Mouse (Mus musculus): ENCODE data around the gene Pou3f1. TPM values are rescaled to one million over a fixed set of nuclear protein-coding genes. Genes with fewer than 3 reads are reported as not detected.
A peak's percentile ranks its signal among the peaks of the same experiment; 100 is the strongest.

Gene Pou3f1
- total RNA-seq, 2 experiments from 2014 or later, result not detected

DNA sequence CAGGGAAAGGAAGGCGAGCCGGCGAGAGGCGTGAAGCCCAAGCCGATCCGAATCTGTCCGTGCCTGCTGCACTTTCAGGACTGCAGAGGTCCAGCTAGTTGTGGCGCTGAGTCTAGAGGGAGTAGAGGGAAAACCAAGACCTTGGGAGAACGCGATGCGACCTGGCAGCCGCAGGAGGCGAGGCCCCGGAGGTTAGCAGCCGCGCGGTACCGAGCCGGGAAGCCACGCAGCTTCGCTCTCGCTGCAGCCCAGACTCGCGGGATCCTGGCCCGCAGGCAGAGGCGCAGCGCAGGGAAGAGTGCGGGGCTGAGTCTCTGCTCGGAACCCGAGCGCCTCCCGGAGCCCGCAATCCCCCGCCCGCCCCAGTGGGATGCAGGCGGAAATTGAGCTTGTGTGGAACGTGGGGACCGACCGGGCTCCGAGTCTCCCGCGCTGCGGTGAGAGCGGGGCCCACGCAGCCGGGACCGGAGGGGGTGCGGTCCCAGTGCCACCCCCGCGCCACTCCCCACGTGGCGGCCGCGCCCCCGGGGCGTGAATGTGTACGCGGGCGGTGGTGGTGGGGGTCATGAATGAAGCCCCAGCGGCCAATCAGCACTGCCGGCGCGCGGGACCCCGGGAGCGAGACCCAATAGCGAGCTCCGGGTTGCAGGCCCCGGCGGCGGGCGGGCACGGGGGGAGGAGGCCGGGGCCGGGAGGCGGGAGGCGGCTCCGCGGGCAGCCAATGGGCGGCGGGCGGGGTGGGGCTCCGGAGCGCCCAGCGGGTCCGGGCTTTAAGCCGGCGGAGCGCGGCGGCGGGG is 445 bp downstream of the Pou3f1 start:
- ATAC-seq (replicated peaks; ENCODE audit: poor library complexity), result peak; percentile 65

DNA sequence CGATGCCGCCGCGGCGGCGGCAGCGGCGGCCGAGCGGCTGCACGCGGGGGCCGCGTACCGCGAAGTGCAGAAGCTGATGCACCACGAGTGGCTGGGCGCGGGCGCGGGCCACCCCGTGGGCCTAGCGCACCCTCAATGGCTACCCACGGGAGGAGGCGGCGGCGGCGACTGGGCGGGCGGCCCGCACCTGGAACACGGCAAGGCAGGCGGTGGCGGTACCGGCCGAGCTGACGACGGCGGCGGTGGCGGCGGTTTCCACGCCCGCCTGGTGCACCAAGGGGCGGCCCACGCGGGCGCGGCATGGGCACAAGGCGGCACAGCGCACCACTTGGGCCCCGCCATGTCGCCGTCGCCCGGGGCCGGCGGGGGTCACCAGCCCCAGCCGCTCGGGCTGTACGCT is 1.2 kb downstream of the Pou3f1 start:
- no peak for ATAC-seq (replicated peaks; ENCODE audit: poor library complexity)

DNA sequence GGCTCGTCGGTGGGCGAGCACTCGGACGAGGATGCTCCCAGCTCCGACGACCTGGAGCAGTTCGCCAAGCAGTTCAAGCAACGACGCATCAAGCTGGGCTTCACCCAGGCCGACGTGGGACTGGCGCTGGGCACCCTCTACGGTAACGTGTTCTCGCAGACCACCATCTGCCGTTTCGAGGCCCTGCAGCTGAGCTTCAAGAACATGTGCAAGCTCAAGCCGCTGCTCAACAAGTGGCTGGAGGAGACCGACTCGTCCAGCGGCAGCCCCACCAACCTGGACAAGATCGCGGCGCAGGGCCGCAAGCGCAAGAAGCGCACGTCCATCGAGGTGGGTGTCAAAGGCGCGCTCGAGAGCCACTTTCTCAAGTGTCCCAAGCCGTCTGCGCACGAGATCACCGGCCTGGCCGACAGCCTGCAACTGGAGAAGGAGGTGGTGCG is 1.8 kb downstream of the Pou3f1 start:
- no peak for ATAC-seq (replicated peaks; ENCODE audit: poor library complexity)

DNA sequence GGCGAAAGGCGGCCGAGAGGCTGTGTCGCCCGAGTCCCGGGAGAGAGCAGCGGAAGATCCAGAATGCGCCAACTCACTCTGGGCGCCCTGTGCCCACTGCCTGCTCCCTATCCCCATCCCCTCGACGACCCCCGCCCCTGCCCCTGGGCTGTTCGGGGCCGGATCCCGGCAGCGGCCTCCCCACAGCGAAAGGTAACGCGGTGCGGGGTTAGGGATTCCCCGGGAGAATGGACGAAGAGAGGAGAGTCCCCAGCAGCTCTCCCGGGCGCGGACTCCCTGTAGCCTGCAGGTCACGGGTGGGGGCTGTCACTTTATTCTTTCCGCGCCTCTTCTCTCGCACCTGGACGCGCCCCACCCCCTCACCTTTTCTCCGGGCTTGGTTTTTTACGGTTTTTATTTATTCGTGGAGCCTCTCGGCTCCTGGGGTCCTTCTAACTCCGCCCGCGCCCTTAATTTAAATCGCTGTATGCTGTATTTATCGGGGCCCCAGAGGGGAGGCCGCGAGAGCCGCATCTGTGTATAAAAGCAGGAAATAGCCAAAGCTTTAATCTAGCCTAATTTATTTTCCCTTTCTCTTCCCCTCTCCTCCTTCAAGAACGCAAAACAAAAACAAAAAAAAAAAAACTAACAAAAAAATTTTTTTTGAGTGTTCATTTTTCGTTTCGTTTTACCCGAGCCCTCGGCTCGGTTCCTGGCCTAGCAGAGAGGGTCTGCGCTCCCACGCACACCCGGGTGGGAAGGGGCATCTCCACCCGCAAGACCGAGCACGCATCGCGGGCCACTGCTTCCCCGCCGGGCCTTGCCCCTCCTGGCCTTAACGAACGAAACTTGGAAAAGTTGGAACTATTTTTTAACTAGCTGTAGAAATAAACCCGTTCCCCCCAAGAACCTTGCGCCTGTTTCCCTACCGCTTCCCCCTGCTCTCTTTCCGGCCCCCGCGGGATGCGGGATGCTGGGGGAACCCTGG is 2.9 kb downstream of the Pou3f1 start:
- ATAC-seq (replicated peaks; ENCODE audit: poor library complexity), result no peak

DNA sequence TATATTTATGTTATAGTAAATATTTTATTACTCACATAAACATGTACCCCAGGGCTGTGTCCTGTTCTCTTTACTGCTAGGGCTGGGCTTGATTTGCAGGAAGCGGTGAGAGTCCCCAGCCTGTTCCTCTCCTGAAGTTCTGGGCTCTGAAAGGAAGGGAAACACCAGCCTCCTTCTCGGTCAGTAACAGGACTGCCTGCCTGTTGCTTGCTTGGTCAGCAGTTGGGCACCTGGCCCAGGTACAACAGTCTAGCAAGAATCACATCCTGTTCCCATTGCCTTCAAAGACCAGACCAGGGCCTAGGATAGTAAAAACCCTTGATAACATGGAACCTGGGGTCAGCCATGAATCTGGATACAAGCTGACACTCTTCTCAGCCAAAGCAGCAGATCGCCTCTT is 4.0 kb downstream of the Pou3f1 start:
- ATAC-seq (replicated peaks; ENCODE audit: poor library complexity), result no peak

DNA sequence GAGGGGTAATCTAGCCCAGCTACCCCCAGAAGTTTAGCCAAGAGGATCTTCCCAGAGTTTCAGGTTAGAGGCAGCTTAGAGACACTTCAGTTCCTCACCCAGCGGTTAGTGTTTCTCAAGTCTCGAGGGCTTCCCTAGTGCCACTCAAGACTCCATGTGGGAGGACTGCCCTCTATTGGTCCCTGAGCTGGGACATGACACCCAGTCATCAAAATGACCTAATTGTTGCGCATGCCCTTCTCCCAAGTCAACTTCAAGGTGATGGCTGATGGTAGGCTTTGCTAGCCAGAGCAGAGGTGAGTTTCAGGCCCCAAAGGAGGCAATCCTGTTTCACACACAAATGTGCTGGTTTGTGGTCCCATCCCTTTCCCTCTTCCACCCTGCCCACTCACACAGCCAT is 6.4 kb downstream of the Pou3f1 start:
- ATAC-seq (replicated peaks; ENCODE audit: poor library complexity), result peak; percentile 69

DNA sequence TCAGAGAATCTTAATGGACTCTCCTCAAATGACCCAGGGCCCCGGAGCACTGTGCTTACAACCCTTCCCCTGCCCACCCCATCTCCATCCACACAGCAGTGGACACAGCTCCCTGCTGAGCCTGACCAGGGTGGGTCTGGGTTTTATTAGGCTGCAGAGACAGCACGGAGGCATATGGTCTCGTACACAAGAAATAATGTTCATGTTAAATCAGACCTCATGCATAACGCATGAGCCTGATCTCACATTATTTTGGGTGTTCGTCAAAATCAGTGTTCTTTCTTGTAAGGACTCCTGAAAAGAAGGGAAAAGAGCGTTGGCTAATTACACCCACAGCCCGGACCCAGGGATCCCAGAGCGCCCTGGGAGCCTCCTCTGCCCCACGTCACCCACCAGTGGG is 7.6 kb downstream of the Pou3f1 start:
- no peak for ATAC-seq (replicated peaks; ENCODE audit: poor library complexity)

DNA sequence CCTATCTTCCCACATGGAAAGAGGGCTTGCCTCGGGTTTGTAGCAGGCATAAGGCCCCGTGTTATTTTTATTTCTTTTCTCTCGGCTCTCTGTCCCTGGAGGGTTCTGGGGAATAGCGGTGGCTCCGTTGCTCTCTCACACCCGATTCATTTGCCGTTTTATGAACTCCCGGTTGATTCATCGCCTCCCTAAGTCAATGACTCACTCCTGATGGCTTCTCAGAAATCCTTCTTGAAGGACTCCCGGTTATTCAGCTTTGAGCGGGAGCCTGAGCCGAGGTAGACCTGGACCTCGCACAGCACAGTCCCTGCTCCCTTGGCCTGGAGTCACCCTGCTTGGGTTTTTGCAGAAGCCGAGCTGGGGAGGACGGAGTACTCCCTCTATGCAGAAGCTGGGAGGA is 8.0 kb downstream of the Pou3f1 start:
- no peak for ATAC-seq (replicated peaks; ENCODE audit: poor library complexity)

DNA sequence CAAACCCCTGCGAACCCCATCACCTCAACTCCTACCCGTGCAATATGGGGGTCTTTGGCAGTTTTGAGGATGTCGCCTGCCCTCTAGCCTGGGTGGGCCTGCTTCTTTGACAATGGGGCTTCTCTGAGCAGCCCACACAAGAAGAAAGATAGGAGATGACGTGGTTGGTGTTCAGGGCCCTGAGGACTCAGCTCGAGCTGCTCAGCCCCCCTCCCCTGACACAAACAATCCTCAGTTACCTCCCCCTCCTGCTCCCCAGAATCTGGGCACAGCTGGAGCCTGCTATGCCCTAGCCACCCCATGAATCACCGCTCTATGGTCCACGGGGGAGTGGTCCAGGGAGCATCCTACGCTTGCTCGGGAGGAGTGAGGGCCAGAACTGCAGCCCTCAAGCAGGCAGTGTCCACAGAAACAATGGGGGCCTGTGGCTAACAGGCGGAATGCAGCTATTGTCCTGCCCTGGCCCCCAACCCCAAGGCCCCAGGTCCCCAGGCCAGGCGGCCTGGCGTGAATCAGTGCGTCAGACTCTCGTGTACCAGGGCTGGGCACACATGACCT is 10.9 kb downstream of the Pou3f1 start:
- ATAC-seq (replicated peaks; ENCODE audit: poor library complexity), result no peak

DNA sequence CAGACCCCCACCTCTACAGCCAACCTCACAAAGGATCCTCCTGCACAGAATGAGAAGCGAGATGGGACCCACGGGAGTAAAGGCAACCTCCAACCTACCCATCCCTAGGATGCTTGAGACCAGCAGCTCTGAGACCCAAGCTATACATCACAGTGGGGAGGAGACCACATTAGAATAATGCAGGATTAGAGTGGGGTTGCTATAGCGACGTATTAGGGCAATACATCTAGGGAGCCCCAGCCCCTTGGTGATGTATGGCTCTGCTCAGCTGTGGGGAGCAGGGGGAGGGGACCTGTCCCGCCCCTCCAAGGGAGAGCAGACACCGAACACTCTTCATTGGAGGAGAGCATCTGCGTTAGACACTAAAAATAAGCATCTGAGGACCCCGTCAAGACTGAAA is 11.5 kb downstream of the Pou3f1 start:
- ATAC-seq (replicated peaks; ENCODE audit: poor library complexity), result no peak

DNA sequence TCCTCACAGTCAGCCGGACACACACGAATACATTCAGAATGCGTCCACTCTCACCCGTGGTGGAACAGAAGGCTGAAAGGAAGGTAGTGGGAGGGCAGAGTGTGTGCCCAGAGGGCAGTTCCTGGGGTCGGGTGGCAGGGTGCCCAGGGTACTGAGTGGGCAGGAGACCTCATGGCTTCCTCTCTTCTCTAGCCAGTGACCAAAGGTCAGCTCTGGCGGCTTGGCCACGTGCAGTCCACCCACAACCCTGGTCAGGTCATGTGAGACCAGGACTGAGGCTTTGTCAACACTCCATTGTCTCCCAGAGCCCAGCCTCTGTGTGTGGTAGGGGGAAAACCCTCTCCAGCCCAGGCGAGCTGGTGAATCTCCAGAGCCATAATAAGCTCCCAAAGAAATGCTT is 13.6 kb downstream of the Pou3f1 start:
- no peak for ATAC-seq (replicated peaks; ENCODE audit: poor library complexity)

DNA sequence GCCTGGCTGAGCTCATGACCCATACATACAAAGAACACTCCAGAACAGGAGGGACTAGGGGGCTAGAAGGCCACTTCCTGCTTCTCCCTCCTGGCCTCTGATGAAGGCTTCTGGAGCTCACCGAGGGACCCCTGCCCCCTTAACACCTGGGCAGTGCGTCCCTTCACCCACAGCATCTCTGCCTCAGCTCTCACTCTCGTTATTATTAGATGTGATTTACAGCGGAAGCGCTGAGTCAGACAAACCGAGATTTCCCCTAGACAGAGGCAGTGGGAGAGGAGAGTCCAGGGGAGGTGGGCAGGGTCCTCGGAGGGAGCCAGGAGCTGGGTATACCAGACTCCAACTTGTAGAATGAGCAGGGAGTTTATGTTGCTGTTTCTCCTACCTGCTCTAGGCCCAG is 15.0 kb downstream of the Pou3f1 start:
- ATAC-seq (replicated peaks; ENCODE audit: poor library complexity), result no peak

DNA sequence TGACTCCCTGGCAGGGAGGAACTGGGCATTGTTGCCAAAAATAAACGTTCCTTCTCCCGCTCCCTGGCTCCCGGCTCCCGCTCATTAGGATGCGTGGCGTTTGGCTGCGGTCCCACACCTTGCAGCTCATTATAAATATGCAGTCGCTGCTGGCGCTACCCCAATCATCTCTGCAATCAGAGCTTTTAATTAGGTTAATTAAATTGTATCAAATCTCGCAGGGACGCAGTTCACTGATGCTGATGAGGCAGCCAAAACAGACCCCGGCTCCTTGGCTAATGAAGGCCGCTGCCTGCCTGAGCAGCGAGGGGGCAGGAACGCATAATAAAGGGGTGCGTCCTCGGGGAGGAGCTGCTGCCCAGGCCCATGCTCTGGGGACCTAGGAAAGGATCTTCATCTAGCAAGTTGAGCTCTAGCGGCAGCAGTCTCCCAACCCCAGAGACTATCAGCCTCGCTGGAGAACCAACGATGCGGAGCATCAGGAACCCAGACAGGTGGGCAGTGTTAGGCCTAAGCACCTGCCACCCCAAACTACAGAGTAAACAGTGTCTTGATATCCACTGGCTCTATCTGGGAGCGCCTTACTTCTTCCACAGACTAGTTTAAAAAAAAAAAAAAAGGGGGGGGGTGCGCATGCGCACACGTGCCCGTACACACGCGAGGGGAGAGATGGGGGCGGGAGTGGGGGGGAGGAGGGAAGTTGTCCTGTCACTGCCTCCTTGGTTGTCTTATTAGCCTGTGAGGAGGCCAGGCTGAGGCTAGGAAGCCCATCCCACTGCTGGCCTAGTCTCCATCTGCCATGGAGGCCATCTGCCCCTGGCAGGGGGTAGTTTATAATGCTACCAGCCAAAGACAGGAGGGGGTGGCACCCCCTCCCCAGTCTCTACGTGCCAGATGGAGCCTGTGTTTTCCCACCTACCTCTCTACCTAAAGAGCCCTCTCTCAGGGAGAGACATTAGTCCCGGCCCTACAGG is 16.0 kb downstream of the Pou3f1 start:
- ATAC-seq (replicated peaks; ENCODE audit: poor library complexity), result no peak

DNA sequence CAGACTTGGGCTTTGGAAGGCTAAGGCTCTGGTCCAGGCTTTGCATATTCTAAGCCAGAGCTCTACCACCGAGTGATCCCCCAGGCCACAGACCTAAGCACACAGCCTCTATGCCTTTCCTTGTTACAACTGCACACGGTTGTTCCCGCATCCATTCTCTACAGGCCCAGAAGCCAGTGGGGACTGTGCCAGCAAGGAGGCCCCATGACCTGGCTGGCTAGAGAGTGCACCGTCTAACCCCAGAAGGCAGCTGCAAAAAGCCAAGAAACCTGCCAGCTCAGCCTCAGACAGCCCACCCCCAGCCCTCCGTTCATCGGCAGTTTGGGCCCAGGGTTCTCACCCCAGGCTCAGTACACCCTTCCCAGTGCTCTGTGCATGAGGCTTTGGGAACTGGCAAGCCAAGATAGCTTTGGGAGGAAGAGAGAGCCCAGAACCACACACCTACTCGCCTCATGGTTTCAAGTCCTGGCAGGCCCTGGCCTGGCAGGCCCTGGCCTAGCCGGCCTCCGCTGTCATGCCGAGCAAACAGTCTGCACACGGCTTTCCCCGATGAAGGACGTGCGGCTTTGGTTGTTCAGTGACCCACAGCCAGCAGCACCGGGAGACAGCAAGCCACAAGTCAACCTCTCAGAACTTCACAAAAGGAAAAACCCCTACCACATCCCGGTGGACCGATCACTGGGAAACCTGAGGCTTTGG is 17.9 kb downstream of the Pou3f1 start:
- ATAC-seq (replicated peaks; ENCODE audit: poor library complexity), result no peak

DNA sequence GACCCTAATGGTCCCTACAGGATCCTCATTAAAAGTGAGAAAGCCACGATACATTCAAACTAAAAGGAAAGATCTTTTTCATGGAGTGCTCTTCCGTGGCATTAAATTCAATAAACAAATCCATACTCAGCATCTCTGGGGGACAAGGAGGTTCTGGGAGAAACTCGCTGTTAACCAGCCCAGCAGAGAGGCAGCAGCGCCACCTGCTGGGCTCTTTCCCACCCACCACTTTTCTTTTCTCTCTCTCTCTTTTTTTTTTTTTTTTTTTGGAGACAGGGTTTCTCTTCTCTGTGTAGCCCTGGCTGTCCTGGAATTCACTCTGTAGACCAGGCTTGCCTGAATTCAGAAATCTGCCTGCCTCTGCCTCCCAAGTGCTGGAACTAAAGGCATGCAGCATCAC is 18.4 kb downstream of the Pou3f1 start:
- ATAC-seq (replicated peaks; ENCODE audit: poor library complexity), result peak; percentile 79

DNA sequence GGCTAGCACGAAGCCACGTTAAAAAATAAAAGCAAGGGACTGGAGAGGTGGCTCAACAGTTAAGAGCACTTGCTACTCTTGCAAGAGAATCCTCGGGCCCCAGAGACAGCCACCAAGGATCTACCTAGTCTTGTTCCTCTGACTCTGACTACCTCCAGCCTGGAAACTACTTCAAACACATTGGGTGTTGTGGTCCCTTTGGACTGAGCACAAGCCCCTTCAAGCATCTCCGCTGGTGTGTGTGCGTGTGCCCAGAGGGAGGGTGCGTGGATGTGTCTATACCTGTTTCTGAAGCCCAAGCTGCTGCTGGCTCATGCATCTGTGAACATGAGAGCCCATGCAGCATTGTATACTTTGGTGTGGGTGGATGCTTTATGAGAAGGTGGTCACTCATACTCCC is 19.4 kb downstream of the Pou3f1 start:
- ATAC-seq (replicated peaks; ENCODE audit: poor library complexity), result no peak

DNA sequence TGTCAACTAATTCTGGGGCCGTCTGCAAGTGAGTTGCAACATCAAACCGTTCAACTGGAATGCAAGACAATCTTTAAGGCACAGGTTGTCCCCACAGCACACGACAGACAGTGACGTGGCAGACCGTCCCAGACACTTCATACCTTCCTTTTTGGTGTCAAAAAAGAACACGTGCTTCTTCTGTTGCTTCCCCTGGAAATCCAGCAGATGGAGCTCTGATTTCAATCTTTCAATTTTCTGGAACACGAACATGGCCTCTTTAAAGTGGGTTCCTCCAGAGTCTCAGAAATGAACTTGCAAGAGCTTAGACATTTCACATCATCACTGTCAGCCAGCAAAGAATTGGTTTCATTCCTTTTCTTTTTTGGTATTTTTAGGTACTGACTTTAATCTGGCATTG is 25.7 kb downstream of the Pou3f1 start:
- ATAC-seq (replicated peaks; ENCODE audit: poor library complexity), result peak; percentile 60

DNA sequence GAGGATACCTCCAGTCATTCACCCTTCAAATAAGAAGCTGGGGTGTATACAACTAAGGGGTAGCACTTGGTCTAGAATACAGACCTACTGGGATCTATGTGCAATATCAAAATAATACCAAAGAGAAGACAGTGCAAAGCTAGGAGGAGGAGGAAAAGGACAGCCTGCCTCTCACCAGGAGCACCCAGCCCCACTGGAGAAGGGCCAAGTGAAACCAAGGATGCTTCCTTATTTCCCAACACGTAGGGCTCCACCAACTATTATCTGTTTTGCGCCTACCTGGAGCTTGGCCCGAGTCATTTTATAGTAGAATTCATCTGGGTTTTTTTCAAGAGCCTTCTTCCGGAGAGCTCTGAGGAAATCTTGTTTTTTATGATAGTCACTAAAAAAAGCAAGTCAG is 26.9 kb downstream of the Pou3f1 start:
- no peak for ATAC-seq (replicated peaks; ENCODE audit: poor library complexity)

DNA sequence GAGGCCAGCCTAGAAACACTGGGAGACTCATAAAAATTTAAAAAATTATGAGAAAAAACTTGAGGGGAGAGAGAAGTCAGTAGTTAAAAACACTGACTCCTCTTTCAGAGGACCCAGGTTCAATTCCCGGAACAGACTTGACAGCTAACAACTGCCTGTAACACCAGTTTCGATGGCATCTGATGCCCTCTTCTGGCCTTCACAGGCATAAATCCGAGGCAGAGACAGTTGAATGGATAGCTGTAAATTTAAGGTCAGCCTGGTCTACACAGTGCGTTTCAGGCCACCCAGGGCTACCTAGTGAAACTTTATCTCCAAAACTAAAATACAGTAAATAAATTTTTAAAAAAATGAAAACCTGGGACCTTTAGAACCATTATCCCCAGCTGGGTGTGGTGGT is 28.4 kb downstream of the Pou3f1 start:
- peak; percentile 57; the same call in 1 of the 2 replicates for ATAC-seq (replicated peaks; ENCODE audit: poor library complexity)

DNA sequence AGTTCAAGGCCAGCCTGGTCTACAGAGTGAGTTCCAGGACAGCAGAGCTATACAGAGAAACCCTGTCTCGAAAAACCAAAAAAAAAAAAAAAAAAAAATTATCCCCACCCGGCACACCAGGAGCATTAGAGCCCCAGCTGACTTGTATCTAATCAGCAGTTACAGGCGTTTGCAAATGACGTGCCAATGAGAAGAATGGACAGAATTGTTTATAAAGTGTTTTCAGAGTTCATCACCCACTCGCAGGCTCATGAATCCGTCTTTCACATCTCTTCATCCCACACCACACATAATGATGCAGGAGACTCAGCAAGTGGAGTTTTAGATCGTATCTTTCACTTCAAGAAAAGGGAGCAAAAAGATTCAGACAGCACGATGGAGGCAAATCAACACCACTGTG is 28.8 kb downstream of the Pou3f1 start:
- ATAC-seq (replicated peaks; ENCODE audit: poor library complexity), result no peak
